10 mouse cellular contexts compared by ENCODE assay signal in genomic region chr9:98130849-98131248, GRCm38 (mm10).
DNase-seq lines count a peak whose midpoint lies in the region; ATAC-seq and TF ChIP-seq lines count a peak whose summit lies in the region.
"Had no signal": no experiment of that assay in that cellular context is flagged by ENCODE, and none has a peak within 500 bp of the region (broad histone marks: within the 10 kb centered on the region; RNA-seq: fewer than 3 reads in every experiment).

No protein-coding gene starts in this region.

- WGBS in embryonic facial prominence, embryonic 11.5 days = 88% methylated on average over 5 of the region's 5 CpGs
- WGBS in embryonic facial prominence, embryonic 10.5 days = 89% methylated on average over 5 of the region's 5 CpGs
- WGBS in hindbrain, embryonic 16.5 days = 60% methylated on average over 5 of the region's 5 CpGs
- WGBS in intestine, postnatal 0 days = 86% methylated on average over 5 of the region's 5 CpGs
- WGBS in stomach, postnatal 0 days = 80% methylated on average over 5 of the region's 5 CpGs

- intact Hi-C loops in left cerebral cortex, postnatal 14 days (cut with DNase I) = no loop called here

- ATAC-seq in embryonic facial prominence, embryonic 11.5 days (replicated peaks; ENCODE audit: insufficient number of reproducible peaks, low FRiP score, low TSS enrichment, low read depth) = 0 out of 2 replicates have a peak, but pooled peaks have one; percentile 23
- peak; percentile 76 for ATAC-seq in hindbrain, embryonic 16.5 days
- ATAC-seq in intestine, postnatal 0 days = no peak
- no peak for ATAC-seq in stomach, postnatal 0 days (ENCODE audit: low FRiP score, low TSS enrichment)
- ATAC-seq: liver, embryonic 12.5 days had no signal

- H3K4me3 ChIP-seq in embryonic facial prominence, embryonic 11.5 days (ENCODE audit: low read depth, low read length) = no peak overlapping the region
- H3K4me3 ChIP-seq in embryonic facial prominence, embryonic 10.5 days = no peak overlapping the region
- H3K4me3 ChIP-seq in hindbrain, embryonic 16.5 days (ENCODE audit: low read length) = no peak overlapping the region
- no peak overlapping the region for H3K4me3 ChIP-seq in intestine, postnatal 0 days (ENCODE audit: low read depth, low read length)
- no peak overlapping the region for H3K4me3 ChIP-seq in stomach, postnatal 0 days (ENCODE audit: low read depth, low read length)
- H3K4me3 ChIP-seq: gastrocnemius, adult 2 months; liver, embryonic 12.5 days had no signal

- H3K9ac ChIP-seq in embryonic facial prominence, embryonic 11.5 days (replicated peaks; ENCODE audit: low read length) = no peak overlapping the region
- H3K9ac ChIP-seq in hindbrain, embryonic 16.5 days (ENCODE audit: low read depth, low read length) = no peak overlapping the region
- H3K9ac ChIP-seq in intestine, postnatal 0 days (ENCODE audit: low read depth, low read length) = no peak overlapping the region
- H3K9ac ChIP-seq in stomach, postnatal 0 days (ENCODE audit: low read length) = no peak overlapping the region
- H3K9ac ChIP-seq: liver, embryonic 12.5 days had no signal

- no peak overlapping the region for H3K27ac ChIP-seq in embryonic facial prominence, embryonic 11.5 days (replicated peaks; ENCODE audit: low read depth, low read length)
- no peak overlapping the region for H3K27ac ChIP-seq in embryonic facial prominence, embryonic 10.5 days (replicated peaks)
- H3K27ac ChIP-seq in hindbrain, embryonic 16.5 days (ENCODE audit: low read depth, low read length) = no peak overlapping the region
- no peak overlapping the region for H3K27ac ChIP-seq in intestine, postnatal 0 days (ENCODE audit: low read depth, low read length)
- H3K27ac ChIP-seq in stomach, postnatal 0 days (replicated peaks) = no peak overlapping the region
- H3K27ac ChIP-seq: gastrocnemius, adult 2 months; liver, embryonic 12.5 days had no signal

- TF ChIP-seq EP300 in stomach, postnatal 0 days (optimal IDR thresholded peaks at IDR 0.05) = no peak

- no peak for DNase-seq in embryonic facial prominence, embryonic 11.5 days (ENCODE audit: low spot score)
- no peak for DNase-seq in embryonic facial prominence, embryonic 10.5 days (ENCODE audit: low spot score)
- DNase-seq in cerebellum, adult 11-12 months = peak; percentile 86
- DNase-seq in left cerebral cortex, postnatal 14 days (ENCODE audit: low spot score in 2 of 2) = peak; percentile 67 to 74
- no peak for DNase-seq in adrenal gland, adult 2 months
- no peak for DNase-seq in stomach, postnatal 0 days (ENCODE audit: low spot score)
- DNase-seq: gastrocnemius, adult 2 months had no signal

- TF ChIP-seq CTCF in intestine, postnatal 0 days (IDR thresholded peaks at IDR 0.05; ENCODE audit: low read depth) = no peak
- no peak for TF ChIP-seq CTCF in stomach, postnatal 0 days (IDR thresholded peaks at IDR 0.05; ENCODE audit: low read depth)

- H3K4me2 ChIP-seq in embryonic facial prominence, embryonic 11.5 days (ENCODE audit: low read depth, low read length) = no peak overlapping the region
- no peak overlapping the region for H3K4me2 ChIP-seq in hindbrain, embryonic 16.5 days (ENCODE audit: low read length)
- H3K4me2 ChIP-seq in intestine, postnatal 0 days (replicated peaks; ENCODE audit: low read depth) = no peak overlapping the region
- no peak overlapping the region for H3K4me2 ChIP-seq in stomach, postnatal 0 days (replicated peaks; ENCODE audit: low read depth)
- H3K4me2 ChIP-seq: liver, embryonic 12.5 days had no signal

- no peaks in the 10 kb centered on the region for H3K9me3 ChIP-seq in embryonic facial prominence, embryonic 11.5 days (replicated peaks; ENCODE audit: control insufficient read depth, low read length)
- H3K9me3 ChIP-seq in embryonic facial prominence, embryonic 10.5 days = no peaks in the 10 kb centered on the region
- H3K9me3 ChIP-seq in hindbrain, embryonic 16.5 days (ENCODE audit: control insufficient read depth, low read length) = no peaks in the 10 kb centered on the region
- H3K9me3 ChIP-seq in intestine, postnatal 0 days (ENCODE audit: control insufficient read depth) = no peaks in the 10 kb centered on the region
- H3K9me3 ChIP-seq in stomach, postnatal 0 days (ENCODE audit: control insufficient read depth, low read length) = no peaks in the 10 kb centered on the region

- no peaks in the 10 kb centered on the region for H3K4me1 ChIP-seq in embryonic facial prominence, embryonic 11.5 days (ENCODE audit: control insufficient read depth, insufficient read depth, low read length)
- H3K4me1 ChIP-seq in embryonic facial prominence, embryonic 10.5 days = no peaks in the 10 kb centered on the region
- no peaks in the 10 kb centered on the region for H3K4me1 ChIP-seq in hindbrain, embryonic 16.5 days (ENCODE audit: control insufficient read depth, insufficient read depth, low read depth, low read length)
- H3K4me1 ChIP-seq in intestine, postnatal 0 days (replicated peaks; ENCODE audit: control insufficient read depth, insufficient read depth, low read length) = no peaks in the 10 kb centered on the region
- no peaks in the 10 kb centered on the region for H3K4me1 ChIP-seq in stomach, postnatal 0 days (replicated peaks; ENCODE audit: control insufficient read depth, insufficient read depth)
- H3K4me1 ChIP-seq: liver, embryonic 12.5 days had no signal

- no peaks in the 10 kb centered on the region for H3K27me3 ChIP-seq in embryonic facial prominence, embryonic 11.5 days (ENCODE audit: control insufficient read depth, insufficient read depth, low read length)
- no peaks in the 10 kb centered on the region for H3K27me3 ChIP-seq in embryonic facial prominence, embryonic 10.5 days (replicated peaks; ENCODE audit: low read depth, poor library complexity, severe bottlenecking)
- no peaks in the 10 kb centered on the region; the same call in 1 of the 2 replicates for H3K27me3 ChIP-seq in hindbrain, embryonic 16.5 days (replicated peaks; ENCODE audit: control insufficient read depth, insufficient read depth, low read length)
- no peaks in the 10 kb centered on the region for H3K27me3 ChIP-seq in intestine, postnatal 0 days (replicated peaks; ENCODE audit: control insufficient read depth, insufficient read depth, low read length)
- no peaks in the 10 kb centered on the region for H3K27me3 ChIP-seq in stomach, postnatal 0 days (ENCODE audit: control insufficient read depth, insufficient read depth, low read length)
- H3K27me3 ChIP-seq: liver, embryonic 12.5 days had no signal

- no peaks in the 10 kb centered on the region for H3K36me3 ChIP-seq in embryonic facial prominence, embryonic 11.5 days (replicated peaks; ENCODE audit: control insufficient read depth, insufficient read depth, low read depth, low read length)
- H3K36me3 ChIP-seq in embryonic facial prominence, embryonic 10.5 days (replicated peaks) = no peaks in the 10 kb centered on the region
- H3K36me3 ChIP-seq in hindbrain, embryonic 16.5 days (ENCODE audit: control insufficient read depth, insufficient read depth, low read length) = no peaks in the 10 kb centered on the region
- no peaks in the 10 kb centered on the region for H3K36me3 ChIP-seq in intestine, postnatal 0 days (ENCODE audit: control insufficient read depth, insufficient read depth)
- no peaks in the 10 kb centered on the region for H3K36me3 ChIP-seq in stomach, postnatal 0 days (ENCODE audit: control insufficient read depth, insufficient read depth, low read length)
- H3K36me3 ChIP-seq: liver, embryonic 12.5 days had no signal

Comparison
In these comparisons a context has a peak if more than half of its experiments do, and no peak if none do; other contexts are left out.
1. ATAC-seq: peak in embryonic facial prominence, embryonic 11.5 days (single experiment) and hindbrain, embryonic 16.5 days (single experiment); none in intestine, postnatal 0 days (single experiment) and stomach, postnatal 0 days (single experiment).
2. DNase-seq: peak in cerebellum, adult 11-12 months (single experiment) and left cerebral cortex, postnatal 14 days (2 of 2); none in embryonic facial prominence, embryonic 11.5 days (single experiment), embryonic facial prominence, embryonic 10.5 days (single experiment), adrenal gland, adult 2 months (single experiment) and stomach, postnatal 0 days (single experiment).